Mouse (Mus musculus) left cerebral cortex, postnatal 4 days (tissue): Measurements from ENCODE around the gene Eif5a. TPM values are rescaled to one million over a fixed set of nuclear protein-coding genes. Genes with fewer than 3 reads are reported as not detected.

Experiments
- DNase-seq: peaks from one replicate; pipeline ENCODE4 v3.0.0-alpha.2; 2022
- intact Hi-C: fragments of 180-260 bp; cut with DNase I; formaldehyde crosslinking; loops from one replicate; pipeline ENCODE4 v1.15.1; 2025
- total RNA-seq, 2 experiments: library from RNA; stranded (reverse); gene quantifications; 2 replicates each; pipeline ENCODE4 v1.2.3; 2021

Gene Eif5a
- total RNA-seq, 2 experiments from 2014 or later, result 539 to 555 TPM

- peak; percentile 54 for DNase-seq
- intact Hi-C loops, result no loop called here
Observed at GRCm38 (mm10) chr11:69947337-69948065, 25.7 kb upstream of the Eif5a start.

- intact Hi-C loops, result no loop called here
- DNase-seq, result no peak
Observed at GRCm38 (mm10) chr11:69945997-69946891, 24.5 kb upstream of the Eif5a start.

DNA sequence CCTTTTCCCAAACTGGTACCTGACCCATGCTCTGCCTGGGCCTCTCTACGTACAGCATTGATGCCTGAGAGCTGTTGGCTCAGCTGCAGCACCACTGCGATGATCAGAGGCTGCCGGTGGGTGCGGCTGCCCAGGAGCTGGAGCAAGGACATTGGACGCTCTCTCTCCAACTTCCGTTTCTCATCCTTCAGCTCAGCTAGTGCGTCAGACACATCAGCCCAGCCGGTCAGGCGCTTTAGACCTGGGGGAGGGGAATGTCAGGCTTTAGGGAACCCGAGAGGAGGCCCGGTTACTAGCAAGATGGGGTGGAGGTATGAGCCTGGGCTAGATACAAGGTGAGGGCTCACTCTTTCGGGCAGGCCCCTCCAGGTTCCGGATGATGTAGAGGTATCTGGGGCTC lies 23.5 kb upstream of the Eif5a start:
- no peak for DNase-seq
- intact Hi-C loops, result no loop called here

GRCm38 (mm10) chr11:69940962-69941361 lies 19.2 kb upstream of the Eif5a start:
- DNase-seq, result peak; percentile 87
- intact Hi-C loops, result no loop called here

DNA sequence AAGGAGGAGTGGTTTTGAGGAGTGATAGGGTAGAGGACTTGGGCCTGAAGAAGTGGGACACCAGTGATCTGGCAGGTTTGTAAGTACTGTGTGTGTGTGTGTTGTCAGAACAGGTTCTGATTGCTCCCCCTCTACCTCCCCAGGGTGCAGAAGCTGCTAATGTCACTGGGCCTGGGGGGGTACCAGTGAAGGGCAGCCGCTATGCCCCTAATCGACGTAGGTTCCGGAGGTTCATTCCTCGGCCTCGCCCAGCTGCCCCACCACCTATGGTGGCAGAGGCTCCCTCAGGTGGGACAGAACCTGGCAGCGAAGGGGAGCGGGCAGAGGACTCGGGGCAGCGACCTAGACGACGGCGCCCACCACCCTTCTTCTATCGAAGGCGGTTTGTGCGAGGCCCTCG lies 18.0 kb upstream of the Eif5a start:
- no peak for DNase-seq
- intact Hi-C loops, result loop anchor here (10.0 kb wide), 1 partner anchor 45 kb away; the partner anchor contains the start of genes Ctdnep1 and Elp5

GRCm38 (mm10) chr11:69939181-69939580 lies 17.4 kb upstream of the Eif5a start:
- intact Hi-C loops, result loop anchor here (10.0 kb wide), 1 partner anchor 46 kb away; the partner anchor contains the start of genes Ctdnep1 and Elp5

GRCm38 (mm10) chr11:69938401-69938979 lies 16.7 kb upstream of the Eif5a start:
- no peak for DNase-seq
- intact Hi-C loops, result loop anchor here (10.0 kb wide), 1 partner anchor 46 kb away; the partner anchor contains the start of genes Ctdnep1 and Elp5

More at GRCm38 (mm10) chr11:69939181-69939580, 17.4 kb upstream of the Eif5a start:
- DNase-seq, result no peak

- intact Hi-C loops, result loop anchor here (10.0 kb wide), 1 partner anchor 47 kb away; the partner anchor contains the start of genes Ctdnep1 and Elp5
- no peak for DNase-seq
Observed at GRCm38 (mm10) chr11:69937834-69938233, 16.1 kb upstream of the Eif5a start.

DNA sequence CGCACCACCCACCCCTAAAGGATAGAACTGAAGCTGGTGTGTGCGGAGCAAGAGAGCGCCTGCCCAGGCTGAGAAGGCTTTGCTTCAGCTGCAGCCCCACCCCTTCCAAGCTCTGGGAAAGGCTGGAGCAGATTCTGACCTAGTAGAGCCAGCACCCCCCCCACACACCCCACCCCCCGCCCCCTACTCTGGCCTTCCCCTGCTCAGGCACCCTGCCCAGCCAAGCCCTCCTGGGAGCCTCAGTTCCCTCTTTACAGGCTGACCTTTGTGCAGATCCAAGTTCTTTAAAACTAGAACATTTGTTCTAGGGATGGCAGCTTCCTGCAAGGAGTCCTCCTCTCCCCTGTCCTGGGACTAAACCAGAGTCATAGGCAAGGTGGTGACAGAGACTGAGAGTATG lies 15.6 kb upstream of the Eif5a start:
- intact Hi-C loops, result loop anchor here (10.0 kb wide), 1 partner anchor 47 kb away; the partner anchor contains the start of genes Ctdnep1 and Elp5
- peak; percentile 39 for DNase-seq

DNA sequence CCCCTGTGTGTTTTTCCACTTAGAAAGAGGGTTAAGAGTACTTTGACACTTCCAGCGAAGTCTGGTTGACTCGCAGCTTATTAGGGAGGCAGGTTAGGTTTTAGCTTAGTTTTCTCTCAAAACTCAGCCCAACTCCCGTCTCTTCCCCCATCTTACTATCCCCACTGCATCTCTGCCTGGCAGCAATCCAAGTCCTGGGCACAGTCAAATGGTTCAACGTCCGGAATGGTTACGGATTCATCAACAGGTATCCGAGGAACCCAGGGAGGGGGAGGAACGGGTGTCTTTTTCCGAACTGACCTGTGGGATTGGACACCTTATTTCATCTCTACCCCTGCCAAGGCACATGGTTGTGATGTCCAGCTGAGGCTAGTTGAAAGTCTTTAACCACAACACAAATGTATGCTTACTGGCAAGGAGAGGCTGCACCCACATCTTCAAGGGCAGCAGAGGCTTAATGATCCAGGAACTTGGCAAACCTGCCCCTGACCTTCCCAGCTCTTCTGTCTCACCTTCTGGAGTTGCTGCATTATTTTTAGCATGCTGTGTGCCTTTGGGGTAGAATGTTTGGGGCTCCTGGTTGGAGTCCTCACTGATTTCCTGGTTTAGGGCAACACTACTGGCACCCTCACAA lies 15.1 kb upstream of the Eif5a start:
- intact Hi-C loops, result loop anchor here (10.0 kb wide), 1 partner anchor 48 kb away; the partner anchor contains the start of genes Ctdnep1 and Elp5
- no peak for DNase-seq

DNA sequence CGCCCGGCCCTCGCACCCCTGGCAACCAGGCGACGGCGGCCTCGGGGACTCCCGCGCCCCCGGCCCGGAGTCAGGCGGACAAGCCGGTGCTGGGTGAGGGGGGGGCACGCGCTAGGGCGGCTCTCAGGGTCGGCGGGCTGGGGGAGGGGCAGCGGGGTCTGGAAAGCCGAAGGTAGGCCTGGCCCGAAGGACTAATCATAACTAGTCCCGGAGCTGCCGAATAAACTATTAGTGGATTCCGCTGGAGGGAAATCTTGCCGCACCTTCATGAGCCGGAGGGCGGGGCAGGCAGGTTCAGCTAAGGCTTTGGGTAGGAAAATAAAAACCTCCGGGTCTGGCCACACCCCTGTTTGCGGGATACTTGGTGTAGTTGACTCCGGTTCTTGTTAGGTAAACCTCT lies 14.4 kb upstream of the Eif5a start:
- intact Hi-C loops, result loop anchor here (10.0 kb wide), 1 partner anchor 49 kb away; the partner anchor contains the start of genes Ctdnep1 and Elp5
- DNase-seq, result no peak

- intact Hi-C loops, result loop anchor here (10.0 kb wide), 1 partner anchor 49 kb away; the partner anchor contains the start of genes Ctdnep1 and Elp5
- peak; percentile 96 for DNase-seq
Observed at GRCm38 (mm10) chr11:69935137-69935879, 13.6 kb upstream of the Eif5a start, which contains the start of gene Ybx2. TSS of gene Ybx2 (plus strand) at chr11:69935796.

DNA sequence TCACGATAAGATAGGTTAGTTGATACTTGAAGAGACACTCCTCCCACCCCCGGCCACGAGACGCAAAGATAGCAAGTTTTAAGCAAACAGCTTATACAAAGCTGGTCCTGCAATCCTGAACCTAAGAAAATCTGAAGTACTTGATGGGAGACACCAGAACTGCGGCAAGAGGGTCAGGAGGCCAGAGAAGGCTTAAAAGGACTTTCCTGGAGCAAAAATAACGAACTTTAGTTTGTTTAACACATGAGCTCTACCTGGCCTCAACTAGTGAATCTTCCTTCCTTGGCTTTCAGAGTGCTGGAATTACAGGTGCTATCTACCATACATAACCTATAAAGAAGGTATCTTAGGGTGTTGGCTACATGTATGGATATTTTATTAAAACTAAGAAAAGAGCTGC lies 12.9 kb upstream of the Eif5a start:
- DNase-seq, result no peak
- intact Hi-C loops, result loop anchor here (5.0 to 10.0 kb wide), 2 partner anchors 50 to 278 kb away; partner anchors contain the start of genes Ctdnep1, Elp5 and Slc16a11

GRCm38 (mm10) chr11:69934169-69934568 lies 12.4 kb upstream of the Eif5a start:
- intact Hi-C loops, result loop anchor here (5.0 to 10.0 kb wide), 2 partner anchors 51 to 278 kb away; partner anchors contain the start of genes Ctdnep1, Elp5 and Slc16a11
- DNase-seq, result peak; percentile 97

- no peak for DNase-seq
- intact Hi-C loops, result loop anchor here (5.0 to 10.0 kb wide), 2 partner anchors 52 to 279 kb away; partner anchors contain the start of genes Ctdnep1, Elp5 and Slc16a11
Observed at GRCm38 (mm10) chr11:69933066-69933465, 11.3 kb upstream of the Eif5a start.

DNA sequence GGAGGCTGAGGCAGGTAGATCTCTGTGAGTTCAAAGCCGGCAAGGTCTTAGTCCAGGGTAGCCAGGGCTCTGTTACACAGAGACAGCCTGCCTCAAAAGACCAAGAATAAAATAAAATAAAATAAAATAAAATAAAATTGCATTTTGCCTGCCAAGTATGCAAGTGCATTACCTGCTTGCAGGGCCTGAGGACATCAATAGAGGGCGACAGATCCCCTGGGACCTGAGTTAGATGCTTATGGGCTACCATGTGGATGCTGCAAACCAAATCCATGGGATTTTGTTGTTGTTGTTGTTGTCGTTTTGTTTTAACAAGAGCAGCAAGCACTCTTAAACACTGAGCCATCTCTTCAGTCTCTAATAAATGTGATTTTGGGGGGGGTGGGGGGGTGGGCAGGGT lies 10.5 kb upstream of the Eif5a start:
- intact Hi-C loops, result loop anchor here (5.0 to 10.0 kb wide), 2 partner anchors 53 to 280 kb away; partner anchors contain the start of genes Ctdnep1, Elp5 and Slc16a11
- no peak for DNase-seq

DNA sequence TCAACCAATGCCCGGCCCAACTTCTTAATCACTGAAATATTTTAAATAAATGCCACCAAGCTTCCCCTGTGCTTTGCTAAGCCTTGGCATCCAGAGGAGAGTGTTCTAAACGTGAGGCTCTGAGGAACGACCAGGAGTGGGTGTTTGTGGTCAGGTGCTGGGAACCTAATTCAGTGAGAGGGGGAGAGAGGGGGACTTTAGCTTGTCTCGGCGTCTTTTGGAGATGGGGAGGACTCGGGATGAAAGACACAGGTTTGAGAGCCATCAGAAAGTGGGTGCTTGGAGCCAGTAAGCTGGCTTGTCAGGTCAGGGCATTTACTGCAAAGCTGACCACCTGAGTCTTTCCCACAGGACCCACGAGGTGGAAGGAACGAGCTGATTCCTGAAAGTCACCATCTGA lies 10.0 kb upstream of the Eif5a start:
- intact Hi-C loops, result loop anchor here (5.0 to 10.0 kb wide), 2 partner anchors 53 to 281 kb away; partner anchors contain the start of genes Ctdnep1, Elp5 and Slc16a11
- DNase-seq, result no peak

DNA sequence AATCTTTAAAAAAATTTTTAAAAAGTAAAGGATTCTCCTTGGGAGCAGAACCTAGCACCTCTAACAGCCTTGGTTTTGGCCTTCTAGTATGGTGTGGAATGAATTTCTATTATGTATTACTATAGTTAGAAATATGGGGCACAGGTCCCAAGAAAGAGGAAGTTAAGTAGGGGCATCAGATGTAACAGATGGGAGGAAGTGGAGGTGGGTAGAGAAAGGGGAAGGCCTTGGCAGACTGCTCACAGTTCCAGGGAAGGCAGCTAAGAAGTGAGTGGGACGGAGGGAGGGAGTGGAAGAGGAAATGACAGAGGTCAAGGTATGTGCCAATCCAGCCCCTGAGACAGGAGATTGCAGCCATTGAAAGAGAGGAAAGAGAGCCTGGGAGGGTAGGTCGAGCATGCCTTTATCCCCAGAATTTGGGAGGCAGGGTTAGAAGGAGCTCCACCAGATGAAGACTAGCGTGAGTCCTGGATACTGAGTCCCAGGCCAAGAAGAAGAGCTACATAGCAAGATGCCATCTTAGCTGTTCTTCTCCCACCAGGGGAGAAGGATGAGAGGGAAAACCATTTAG lies 9.3 kb upstream of the Eif5a start:
- intact Hi-C loops, result loop anchor here (5.0 to 10.0 kb wide), 2 partner anchors 54 to 281 kb away; partner anchors contain the start of genes Ctdnep1, Elp5 and Slc16a11
- no peak for DNase-seq
